Mouse (Mus musculus) left cerebral cortex, postnatal 36 days (tissue): ENCODE data around the gene Iqcf5. TPM values are rescaled to one million over a fixed set of nuclear protein-coding genes. Genes with fewer than 3 reads are reported as not detected.

Experiments used
- DNase-seq, 2 experiments: peaks; one replicate each; pipeline ENCODE4 v3.0.0; 2021 to 2022; ENCODE audit warnings: low spot score in 2 of 2, mixed read lengths in 1 of 2
- intact Hi-C: fragments of 180-260 bp; cut with DNase I; formaldehyde crosslinking; loops from one replicate; pipeline ENCODE4 v1.15.1; 2025
- total RNA-seq, 2 experiments: library from RNA; stranded (reverse); gene quantifications; 2 replicates each; pipeline ENCODE4 v1.2.3; 2021

Gene Iqcf5
- total RNA-seq, 2 experiments from 2014 or later, result 0.82 TPM; not detected in 1

DNA sequence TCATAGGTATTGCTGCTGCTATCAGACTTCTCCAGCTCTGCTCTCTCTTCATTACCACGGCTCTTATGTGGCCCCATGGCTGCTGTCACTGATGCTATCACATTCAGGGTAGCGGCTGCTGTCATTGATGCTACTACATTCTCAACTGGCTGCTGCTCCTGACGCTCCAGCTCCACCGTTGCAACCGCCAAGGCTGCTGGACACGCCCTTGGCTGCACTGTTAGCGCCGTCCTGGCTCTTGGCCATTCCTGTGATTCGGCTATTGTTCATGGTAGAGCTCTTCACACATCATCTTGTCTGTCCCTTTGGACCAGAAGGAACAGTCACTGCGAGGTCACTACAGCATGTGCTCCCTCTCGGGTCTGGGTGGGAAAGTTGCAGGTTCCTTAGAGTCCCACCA lies 47.9 kb downstream of the Iqcf5 start:
- intact Hi-C loops, result no loop called here

GRCm38 (mm10) chr9:106564025-106564424 lies 49.7 kb downstream of the Iqcf5 start:
- intact Hi-C loops, result no loop called here
- DNase-seq, result no peak

More for the DNA sequence above, 47.9 kb downstream of the Iqcf5 start:
- DNase-seq, result no peak

Other genes with a start within 250 kb of the Iqcf5 start
- gene Poc1a, start 233.5 kb upstream of the Iqcf5 start, total RNA-seq, result 10 to 100 TPM; 22.0 to 26.4 TPM
- gene Dusp7, start 145.9 kb upstream of the Iqcf5 start, total RNA-seq, result 100 to 1,000 TPM; 103 to 118 TPM
- gene Rpl29, start 85.1 kb upstream of the Iqcf5 start, total RNA-seq, result 100 to 1,000 TPM; 278 to 331 TPM
- gene Acy1, start 76.3 kb upstream of the Iqcf5 start, total RNA-seq, result 10 to 100 TPM; 15.4 to 16.0 TPM
- gene Abhd14b, start 67.1 kb upstream of the Iqcf5 start, total RNA-seq, result 10 to 100 TPM in 1 of 2 experiments, 1 to 10 TPM in 1; 8.8 to 11.4 TPM
- gene Abhd14a, start 66.9 kb upstream of the Iqcf5 start, total RNA-seq, result 10 to 100 TPM; 36.8 to 38.3 TPM
- 100 to 1,000 TPM; 181 to 197 TPM for gene Pcbp4, start 61.3 kb upstream of the Iqcf5 start, total RNA-seq
- gene Gpr62, start 48.6 kb upstream of the Iqcf5 start, total RNA-seq, result 10 to 100 TPM in 1 of 2 experiments, 1 to 10 TPM in 1; 7.8 to 13.7 TPM
- 10 to 100 TPM; 28.4 to 31.2 TPM for gene Rrp9, start 38.6 kb upstream of the Iqcf5 start, total RNA-seq
- gene Parp3, start 37.6 kb upstream of the Iqcf5 start, total RNA-seq, result 1 to 10 TPM; 4.0 to 5.2 TPM
- gene Iqcf1, start 14.6 kb upstream of the Iqcf5 start, total RNA-seq, result not detected
- gene Iqcf3, start 47.1 kb downstream of the Iqcf5 start, total RNA-seq, result not detected
- not detected for gene Iqcf4, start 56.4 kb downstream of the Iqcf5 start, total RNA-seq
- gene Iqcf6, start 112.0 kb downstream of the Iqcf5 start, total RNA-seq, result not detected
- 10 to 100 TPM; 53.5 to 72.7 TPM for gene Grm2, start 141.5 kb downstream of the Iqcf5 start, total RNA-seq
- 100 to 1,000 TPM; 104 to 109 TPM for gene Tex264, start 171.4 kb downstream of the Iqcf5 start, total RNA-seq